Mouse (Mus musculus) T-helper 1 cell (primary cell): Measurements from ENCODE around the gene 4930503E14Rik.
"Not testable (repeated sequence)": the region's sequence is repeated elsewhere in the genome, so short reads cannot be mapped to it uniquely, and the experiment has no call there.

ENCODE experiments used
- in situ Hi-C: fragments of 300-600 bp; cut with MboI, MseI; formaldehyde crosslinking; loops from one replicate; pipeline ENCODE4 v1.15.1; 2025; ENCODE audit warnings: high pct_unique_total_duplicates

The 4930503E14Rik gene

DNA sequence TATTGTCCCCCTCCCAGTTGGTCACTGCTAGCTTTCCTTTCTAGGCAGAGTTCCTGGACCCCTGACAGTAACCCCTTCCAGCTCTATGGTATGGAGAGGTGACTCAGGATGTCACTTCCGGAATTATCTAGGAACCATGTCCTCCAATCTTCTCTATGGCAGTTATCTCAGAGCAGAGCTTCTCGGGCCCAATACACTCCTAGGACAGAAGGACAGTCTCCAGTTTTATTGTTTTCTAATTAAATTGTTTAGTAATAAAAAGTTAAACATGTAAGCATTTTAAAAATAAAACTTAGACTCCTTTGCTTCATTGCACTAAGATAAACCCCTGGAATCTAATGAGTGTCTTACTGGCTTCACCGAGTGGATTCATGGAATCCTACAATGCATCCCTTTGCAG is at the start of gene 4930503E14Rik:
Gene 4930503E14Rik (minus strand): TSS at position 101 of the 400 bp plus-strand sequence.
- in situ Hi-C loops: loop anchor here (10.0 kb wide), 1 partner anchor 1852 kb away; no protein-coding TSS in a partner anchor

DNA sequence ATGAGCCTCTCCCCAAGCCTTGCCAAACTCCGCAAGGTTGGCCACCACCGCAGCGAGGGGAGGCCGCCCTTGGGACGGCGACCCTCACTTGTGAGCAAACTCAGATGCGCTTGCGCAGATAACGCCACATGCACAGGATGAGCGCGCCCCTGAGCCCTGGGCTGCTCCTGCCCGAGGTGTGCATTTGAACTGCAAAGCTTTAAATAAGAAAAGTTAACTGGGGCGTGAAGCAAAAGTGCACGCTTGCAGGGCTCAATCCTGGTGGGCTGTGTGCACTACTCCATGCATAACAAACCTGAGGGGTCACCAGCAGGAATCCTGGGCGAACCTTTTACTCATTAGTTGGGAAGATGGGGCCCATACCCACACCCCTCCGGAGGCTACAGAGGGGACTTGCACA is 35.0 kb upstream of the 4930503E14Rik start:
- in situ Hi-C loops: loop anchor here (10.0 kb wide), 1 partner anchor 1793 kb away; no protein-coding TSS in a partner anchor

DNA sequence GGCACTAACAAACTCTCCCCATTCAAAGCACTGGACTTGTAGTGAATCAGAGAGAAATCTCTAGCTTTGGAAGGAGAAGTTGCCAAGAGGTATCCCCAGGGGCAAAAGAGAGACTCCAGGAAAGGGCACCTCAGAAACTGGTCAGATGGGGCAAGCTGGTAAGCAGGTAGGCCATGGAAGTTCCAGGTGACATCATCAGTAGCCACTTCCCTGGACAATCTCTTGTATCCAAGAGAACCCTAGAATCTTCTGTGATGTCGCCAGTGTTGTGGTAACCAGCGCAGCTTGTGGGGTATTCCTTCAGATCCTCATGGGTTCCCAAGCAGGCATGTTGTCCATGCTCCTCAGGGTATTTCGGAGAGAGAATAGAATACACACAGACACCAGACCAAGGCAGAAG is 15.7 kb downstream of the 4930503E14Rik start, which contains the start of gene Gm8212:
Gene Gm8212 (plus strand): TSS at position 301 of the 400 bp plus-strand sequence.
- in situ Hi-C loops: loop anchor here (5.0 kb wide), 1 partner anchor 385 kb away; the partner anchor contains the start of gene Gm8247

DNA sequence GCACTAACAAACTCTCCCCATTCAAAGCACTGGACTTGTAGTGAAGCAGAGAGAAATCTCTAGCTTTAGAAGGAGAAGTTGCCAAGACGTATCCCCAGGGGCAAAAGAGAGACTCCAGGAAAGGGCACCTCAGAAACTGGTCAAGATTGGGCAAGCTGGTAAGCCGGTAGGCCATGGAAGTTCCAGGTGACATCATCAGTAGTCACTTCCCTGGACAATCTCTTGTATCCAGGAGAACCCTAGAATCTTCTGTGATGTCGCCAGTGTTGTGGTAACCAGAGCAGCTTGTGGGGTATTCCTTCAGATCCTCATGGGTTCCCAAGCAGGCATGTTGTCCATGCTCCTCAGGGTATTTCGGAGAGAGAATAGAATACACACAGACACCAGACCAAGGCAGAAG is 89.5 kb downstream of the 4930503E14Rik start, which contains the start of gene Gm3327:
Gene Gm3327 (plus strand): TSS at position 301 of the 400 bp plus-strand sequence.
- in situ Hi-C loops: not testable (repeated sequence)
